Mouse (Mus musculus): ENCODE data around the gene Sirt5. TPM values are rescaled to one million over a fixed set of nuclear protein-coding genes. Genes with fewer than 3 reads are reported as not detected.

The Sirt5 gene
- total RNA-seq (2014; rRNA removed) (26.7 and 38.8 TPM in 2 replicates), polyA plus RNA-seq (2015; fragmentation: Nextera tagmentation; extraction: Ambion mirVana) (25.4 and 26.1 TPM in 2 replicates)

- DNase-seq (ENCODE audit: low spot score), result peak; percentile 92
- no peaks in the 10 kb centered on the region for H3K36me3 ChIP-seq (ENCODE audit: insufficient read depth, low read length)
- peak within 1 kb of the TSS; percentile 65 for H3K4me2 ChIP-seq (ENCODE audit: low read depth, low read length, poor library complexity, severe bottlenecking)
- H3K27me3 ChIP-seq (ENCODE audit: insufficient read depth, low read length), result no peaks in the 10 kb centered on the region
- peak within 1 kb of the TSS; percentile 58 for H3K27ac ChIP-seq (ENCODE audit: low read depth, low read length)
- ATAC-seq (ENCODE audit: low FRiP score), result peak; percentile 94
- TF ChIP-seq CTCF (IDR thresholded peaks at IDR 0.05), result peak; percentile 90
- 14% methylated on average over 42 of the region's 42 CpGs for WGBS
- H3K9me3 ChIP-seq (ENCODE audit: low read length), result no peaks in the 10 kb centered on the region
- H3K4me1 ChIP-seq (ENCODE audit: insufficient read depth, low read length), result no peaks in the 10 kb centered on the region
- H3K4me3 ChIP-seq (ENCODE audit: low read depth, low read length), result peak within 1 kb of the TSS; percentile 44
- peak within 1 kb of the TSS; percentile 70 for H3K9ac ChIP-seq (replicated peaks; ENCODE audit: low read length, poor library complexity, severe bottlenecking)
Measured at GRCm38 (mm10) chr13:43364985-43365824, at the start of gene Sirt5. Gene Sirt5, plus strand, starts transcription at chr13:43365496.

- Histone ChIP-seq H3K9ac (replicated peaks; ENCODE audit: low read length, poor library complexity, severe bottlenecking) (no peak overlapping the region), H3K9me3 (ENCODE audit: low read length) (no peaks in the 10 kb centered on the region), H3K27me3 (ENCODE audit: insufficient read depth, low read length) (no peaks in the 10 kb centered on the region), H3K4me3 (ENCODE audit: low read depth, low read length) (no peak overlapping the region), H3K36me3 (ENCODE audit: insufficient read depth, low read length) (no peaks in the 10 kb centered on the region), H3K27ac (ENCODE audit: low read depth, low read length) (no peak overlapping the region), H3K4me1 (ENCODE audit: insufficient read depth, low read length) (no peaks in the 10 kb centered on the region), H3K4me2 (ENCODE audit: low read depth, low read length, poor library complexity, severe bottlenecking) (no peak overlapping the region)
- DNase-seq (ENCODE audit: low spot score), result no peak
- ATAC-seq (ENCODE audit: low FRiP score), result no peak
- no peak for TF ChIP-seq CTCF (IDR thresholded peaks at IDR 0.05)
- WGBS, result 80% methylated on average over 5 of the region's 5 CpGs
Measured at GRCm38 (mm10) chr13:43317411-43317810, 47.9 kb upstream of the Sirt5 start.

- H3K9me3 ChIP-seq (ENCODE audit: low read length), result no peaks in the 10 kb centered on the region
- WGBS, result 76% methylated on average over 3 of the region's 3 CpGs
- no peak for ATAC-seq (ENCODE audit: low FRiP score)
Measured at GRCm38 (mm10) chr13:43319396-43319795, 45.9 kb upstream of the Sirt5 start.

GRCm38 (mm10) chr13:43321492-43321891, 43.8 kb upstream of the Sirt5 start:
- TF ChIP-seq CTCF (IDR thresholded peaks at IDR 0.05), result no peak
- H3K4me2 ChIP-seq (ENCODE audit: low read depth, low read length, poor library complexity, severe bottlenecking), result no peak overlapping the region
- H3K9ac ChIP-seq (replicated peaks; ENCODE audit: low read length, poor library complexity, severe bottlenecking), result no peak overlapping the region
- no peaks in the 10 kb centered on the region for H3K4me1 ChIP-seq (ENCODE audit: insufficient read depth, low read length)
- ATAC-seq (ENCODE audit: low FRiP score) (no peak), DNase-seq (ENCODE audit: low spot score) (no peak)
- no peaks in the 10 kb centered on the region for H3K9me3 ChIP-seq (ENCODE audit: low read length)
- H3K4me3 ChIP-seq (ENCODE audit: low read depth, low read length), result no peak overlapping the region
- no peaks in the 10 kb centered on the region for H3K36me3 ChIP-seq (ENCODE audit: insufficient read depth, low read length)
- H3K27me3 ChIP-seq (ENCODE audit: insufficient read depth, low read length), result no peaks in the 10 kb centered on the region
- WGBS, result 77% methylated on average over 2 of the region's 2 CpGs
- no peak overlapping the region for H3K27ac ChIP-seq (ENCODE audit: low read depth, low read length)

More at GRCm38 (mm10) chr13:43319396-43319795, 45.9 kb upstream of the Sirt5 start:
- TF ChIP-seq CTCF (IDR thresholded peaks at IDR 0.05), result no peak
- Histone ChIP-seq H3K4me3 (ENCODE audit: low read depth, low read length) (no peak overlapping the region), H3K27me3 (ENCODE audit: insufficient read depth, low read length) (no peaks in the 10 kb centered on the region), H3K4me1 (ENCODE audit: insufficient read depth, low read length) (no peaks in the 10 kb centered on the region), H3K9ac (replicated peaks; ENCODE audit: low read length, poor library complexity, severe bottlenecking) (no peak overlapping the region), H3K36me3 (ENCODE audit: insufficient read depth, low read length) (no peaks in the 10 kb centered on the region), H3K4me2 (ENCODE audit: low read depth, low read length, poor library complexity, severe bottlenecking) (no peak overlapping the region), H3K27ac (ENCODE audit: low read depth, low read length) (no peak overlapping the region)
- DNase-seq (ENCODE audit: low spot score), result no peak

GRCm38 (mm10) chr13:43325427-43325826, 39.9 kb upstream of the Sirt5 start:
- no peak overlapping the region for H3K27ac ChIP-seq (ENCODE audit: low read depth, low read length)
- TF ChIP-seq CTCF (IDR thresholded peaks at IDR 0.05), result no peak
- DNase-seq (ENCODE audit: low spot score) (no peak), ATAC-seq (ENCODE audit: low FRiP score) (no peak)
- no peak overlapping the region for H3K9ac ChIP-seq (replicated peaks; ENCODE audit: low read length, poor library complexity, severe bottlenecking)
- no peak overlapping the region for H3K4me2 ChIP-seq (ENCODE audit: low read depth, low read length, poor library complexity, severe bottlenecking)
- no peaks in the 10 kb centered on the region for H3K4me1 ChIP-seq (ENCODE audit: insufficient read depth, low read length)
- no peaks in the 10 kb centered on the region for H3K27me3 ChIP-seq (ENCODE audit: insufficient read depth, low read length)
- H3K9me3 ChIP-seq (ENCODE audit: low read length), result no peaks in the 10 kb centered on the region
- H3K36me3 ChIP-seq (ENCODE audit: insufficient read depth, low read length), result no peaks in the 10 kb centered on the region
- no peak overlapping the region for H3K4me3 ChIP-seq (ENCODE audit: low read depth, low read length)
- WGBS, result 89% methylated on average over 1 of the region's 1 CpGs

GRCm38 (mm10) chr13:43331721-43332444, 33.4 kb upstream of the Sirt5 start:
- Histone ChIP-seq H3K4me2 (ENCODE audit: low read depth, low read length, poor library complexity, severe bottlenecking) (no peak overlapping the region), H3K36me3 (ENCODE audit: insufficient read depth, low read length) (no peaks in the 10 kb centered on the region), H3K27me3 (ENCODE audit: insufficient read depth, low read length) (no peaks in the 10 kb centered on the region), H3K4me1 (ENCODE audit: insufficient read depth, low read length) (no peaks in the 10 kb centered on the region), H3K9me3 (ENCODE audit: low read length) (no peaks in the 10 kb centered on the region), H3K4me3 (ENCODE audit: low read depth, low read length) (no peak overlapping the region), H3K27ac (ENCODE audit: low read depth, low read length) (no peak overlapping the region), H3K9ac (replicated peaks; ENCODE audit: low read length, poor library complexity, severe bottlenecking) (no peak overlapping the region)
- ATAC-seq (ENCODE audit: low FRiP score) (no peak), DNase-seq (ENCODE audit: low spot score) (no peak)
- WGBS, result 66% methylated on average over 11 of the region's 11 CpGs
- TF ChIP-seq CTCF (IDR thresholded peaks at IDR 0.05), result no peak
